Mouse (Mus musculus) ZHBTc4 (cell line): ENCODE results near the gene B3gnt7.

Experiments used
- DNase-seq: peaks from one replicate; pipeline ENCODE4 v3.0.0-alpha.2; 2011; ENCODE audit warnings: low read depth, low spot score

Gene B3gnt7

GRCm38 (mm10) chr1:86302532-86302931, at the start of gene B3gnt7:
Gene B3gnt7, plus strand, starts transcription at chr1:86302832.
- no peak for DNase-seq

- no peak for DNase-seq
These were observed 49.2 kb upstream of the B3gnt7 start for GRCm38 (mm10) chr1:86253410-86253809.

- no peak for DNase-seq
These were observed 46.3 kb upstream of the B3gnt7 start for GRCm38 (mm10) chr1:86256311-86256710.

DNA sequence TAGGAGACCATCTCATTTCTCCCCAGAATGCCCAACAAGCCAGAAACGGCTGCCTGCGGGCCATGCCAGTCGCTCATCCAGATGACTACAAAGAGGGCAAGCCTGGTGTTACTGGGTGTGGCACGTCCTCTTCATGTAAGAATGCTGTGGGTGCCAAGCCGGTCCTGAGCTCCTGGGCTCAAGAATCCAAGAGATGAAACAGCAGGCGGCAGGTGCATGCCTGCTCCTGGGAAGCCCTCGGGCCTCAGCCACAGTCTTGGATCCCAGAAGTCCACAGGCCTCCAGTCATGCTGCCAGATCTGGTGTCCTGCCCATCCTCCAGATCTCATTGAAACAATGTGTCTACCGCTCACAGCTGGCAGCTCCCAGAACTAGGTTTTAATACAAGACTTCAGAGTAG, 45.4 kb upstream of the B3gnt7 start:
- DNase-seq, result peak; percentile 27

GRCm38 (mm10) chr1:86258171-86258824, 44.3 kb upstream of the B3gnt7 start:
- no peak for DNase-seq

GRCm38 (mm10) chr1:86263564-86264339, 38.9 kb upstream of the B3gnt7 start:
- no peak for DNase-seq

DNA sequence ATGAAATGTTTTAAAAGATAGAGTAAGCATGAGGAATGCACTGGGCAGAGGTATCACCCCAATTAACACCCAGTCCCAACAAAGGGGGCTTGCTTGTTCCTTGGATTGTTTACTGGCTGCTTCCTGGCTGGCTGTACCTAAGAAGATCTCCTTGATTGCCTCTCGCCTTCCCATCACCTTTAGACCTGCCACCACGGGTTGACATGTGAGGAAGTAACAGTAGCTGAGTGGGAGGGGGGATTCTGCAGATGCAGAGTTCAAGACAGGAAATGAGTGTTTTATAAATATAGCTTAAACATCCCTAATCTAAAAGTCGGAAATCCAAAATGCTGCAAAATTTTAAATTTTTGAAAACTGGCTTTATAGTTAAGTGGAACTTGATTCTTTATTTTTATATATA, 37.6 kb upstream of the B3gnt7 start:
- no peak for DNase-seq

GRCm38 (mm10) chr1:86268492-86269189, 34.0 kb upstream of the B3gnt7 start:
- DNase-seq, result no peak

GRCm38 (mm10) chr1:86269190-86269508, 33.5 kb upstream of the B3gnt7 start:
- DNase-seq, result no peak

DNA sequence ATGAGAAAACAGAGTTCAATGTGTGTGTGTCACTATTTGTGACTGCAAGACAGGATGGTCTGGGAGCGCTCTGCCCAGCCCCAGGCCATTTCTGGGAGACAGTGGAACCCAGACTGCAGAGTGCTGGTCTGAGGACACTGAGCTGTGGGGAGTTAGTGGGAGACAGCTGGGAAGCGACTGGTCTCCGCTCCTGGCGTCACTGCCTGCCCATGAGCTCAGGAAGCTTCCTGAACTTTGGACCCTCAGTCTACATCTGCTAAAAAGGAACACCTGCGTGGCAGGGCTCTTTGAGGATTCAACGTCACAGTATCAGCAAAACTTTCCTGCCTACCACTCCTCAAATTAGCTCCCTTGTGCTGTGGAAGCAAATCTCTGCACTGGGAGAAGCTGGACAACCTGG, 30.9 kb upstream of the B3gnt7 start:
- no peak for DNase-seq

- no peak for DNase-seq
These were observed 25.6 kb upstream of the B3gnt7 start for GRCm38 (mm10) chr1:86277055-86277454.

DNA sequence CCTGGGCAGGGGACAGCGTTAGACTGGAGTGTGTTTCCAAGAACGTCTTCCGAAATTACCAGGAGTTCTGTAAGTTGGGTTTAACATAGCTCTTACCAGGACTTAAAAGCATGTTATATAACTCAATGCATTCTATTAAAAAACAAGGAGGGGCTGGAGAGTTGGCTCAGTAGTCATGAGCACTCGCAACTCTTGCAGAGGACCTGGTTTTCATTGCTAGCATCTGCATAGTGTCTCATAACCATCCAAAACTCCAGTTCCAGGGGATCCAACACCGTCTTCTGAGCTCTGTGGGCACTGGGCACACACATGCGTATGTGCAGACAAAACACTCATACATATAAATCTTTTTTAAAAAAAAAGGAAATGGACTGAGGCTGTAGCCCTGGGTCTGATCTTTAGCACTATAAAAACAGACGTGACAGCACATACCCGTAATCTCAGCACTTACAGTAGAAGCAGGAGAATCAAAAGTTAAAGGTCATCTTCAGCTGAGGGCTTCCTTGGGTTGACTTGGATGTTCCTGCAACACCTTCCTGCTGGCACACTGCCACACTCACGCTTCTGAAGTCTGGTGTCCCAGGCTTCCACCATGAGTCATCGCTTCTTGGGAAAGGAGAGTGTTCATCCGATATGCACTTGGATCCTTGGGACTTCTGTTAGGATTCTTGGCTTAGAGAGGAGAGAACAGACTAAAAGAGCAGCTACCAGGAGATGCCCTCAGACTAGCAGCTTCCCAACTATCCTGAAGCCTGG, 20.7 kb upstream of the B3gnt7 start:
- DNase-seq, result no peak

GRCm38 (mm10) chr1:86284101-86284500, 18.5 kb upstream of the B3gnt7 start:
- no peak for DNase-seq

- DNase-seq, result no peak
These were observed 17.3 kb upstream of the B3gnt7 start for GRCm38 (mm10) chr1:86285295-86285694.

DNA sequence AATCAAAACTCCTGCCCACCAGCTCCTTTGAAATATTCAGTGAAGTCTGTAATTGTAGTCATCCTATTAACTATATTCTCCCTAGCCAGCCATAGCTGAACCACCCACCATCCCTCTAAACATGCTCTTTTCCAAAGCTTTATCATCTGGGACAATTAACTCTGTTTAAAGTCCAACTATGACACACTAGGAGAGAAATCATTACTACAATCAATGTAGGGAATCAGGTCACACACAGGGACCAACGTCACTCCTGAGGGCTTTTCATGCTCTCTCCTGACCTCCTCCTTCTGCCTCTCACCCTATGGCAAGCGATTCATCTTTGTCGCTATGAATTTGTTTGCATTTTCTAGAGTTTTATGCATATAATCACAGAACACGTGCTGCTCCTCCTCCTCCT, 15.2 kb upstream of the B3gnt7 start:
- DNase-seq, result no peak

DNA sequence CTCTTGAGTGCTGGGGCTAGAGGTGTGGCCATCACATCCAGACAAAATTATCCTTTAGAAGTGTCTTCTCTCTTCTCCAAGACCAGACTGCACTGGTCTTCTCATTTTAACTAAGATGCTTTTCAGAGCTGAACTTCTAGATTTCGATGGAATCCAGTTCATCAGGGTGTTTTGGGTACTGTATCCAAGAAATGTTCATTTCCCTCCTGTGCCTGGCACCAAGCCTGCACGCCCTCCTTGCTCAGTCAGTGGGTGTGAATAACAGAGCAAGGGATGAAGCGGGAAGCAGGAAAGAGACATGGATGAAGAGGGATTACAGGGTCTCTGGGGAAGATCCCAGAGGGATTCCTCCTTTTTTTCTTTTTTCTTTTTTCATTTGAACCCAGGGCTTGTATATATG, 12.2 kb upstream of the B3gnt7 start:
- no peak for DNase-seq

DNA sequence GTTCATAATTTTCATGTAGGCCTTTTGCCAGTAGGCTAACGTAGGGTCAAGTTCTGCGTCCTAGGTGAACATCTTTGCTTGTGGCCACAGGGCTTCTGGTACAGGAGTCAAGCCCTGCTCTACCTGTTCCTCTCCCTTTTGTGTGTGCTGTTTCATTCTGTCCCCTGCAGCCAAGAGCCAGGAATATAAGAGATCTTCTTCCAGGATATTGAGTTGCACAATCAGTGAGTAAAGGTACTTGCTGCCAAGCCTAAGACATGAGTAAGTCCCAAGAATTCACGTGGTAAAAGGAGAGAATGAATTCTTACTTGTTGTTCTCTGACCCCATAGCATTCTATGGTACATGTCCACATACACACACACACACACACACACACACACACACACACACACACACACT, 9.5 kb upstream of the B3gnt7 start:
- DNase-seq, result no peak

GRCm38 (mm10) chr1:86293868-86294267, 8.8 kb upstream of the B3gnt7 start:
- DNase-seq, result no peak

DNA sequence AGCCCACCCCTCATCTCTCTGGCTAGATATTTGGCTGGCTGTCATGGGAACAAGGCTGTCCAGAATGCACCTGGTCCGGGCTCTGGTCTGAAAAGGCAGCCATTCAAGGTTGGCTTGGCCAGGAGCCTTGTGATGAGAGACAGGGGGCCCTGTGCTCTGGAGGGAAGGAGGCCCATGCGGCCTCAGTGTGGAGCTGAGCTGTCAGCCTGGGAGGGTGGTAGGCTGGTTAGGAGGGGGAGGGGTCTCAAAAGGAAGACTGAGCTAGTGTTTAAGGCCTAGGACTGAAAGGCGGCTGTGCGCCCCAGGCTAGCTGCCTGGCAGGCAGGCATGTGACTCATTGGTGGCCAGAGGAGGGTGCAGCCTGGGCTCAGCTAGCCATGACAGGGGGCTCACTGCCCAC, 8.2 kb upstream of the B3gnt7 start:
- DNase-seq, result peak; percentile 74

DNA sequence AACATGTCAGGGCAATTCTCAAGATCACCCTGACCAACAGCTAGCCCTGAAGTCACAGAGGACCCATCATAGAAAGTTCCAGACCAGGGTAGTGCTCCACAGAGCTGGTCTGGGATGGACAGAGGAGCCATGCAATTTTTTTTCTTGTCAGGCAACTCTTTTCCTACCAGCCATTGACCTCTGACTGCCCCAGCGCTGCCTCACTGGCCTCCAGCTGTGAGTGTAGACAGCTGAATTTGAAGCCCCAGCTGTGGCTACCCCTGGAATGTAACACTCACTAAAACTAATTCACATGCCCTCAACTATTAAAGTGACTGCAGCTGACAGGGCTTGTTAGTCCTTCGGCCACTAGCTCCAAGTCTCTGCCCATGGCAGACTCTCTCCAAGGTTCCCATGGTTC, 2.5 kb upstream of the B3gnt7 start:
- peak; percentile 75 for DNase-seq

- DNase-seq, result no peak
These were observed 1.9 kb upstream of the B3gnt7 start for GRCm38 (mm10) chr1:86300731-86301130.
